ENCODE assay signal across 15 mouse cellular contexts in genomic region chr1:78742198-78742597, GRCm38 (mm10).
A peak's percentile ranks its signal among the peaks of the same experiment; 100 is the strongest.
DNase-seq lines count a peak whose midpoint lies in the region; ATAC-seq lines count a peak whose summit lies in the region.
"Had no signal": no experiment of that assay in that cellular context is flagged by ENCODE, and none has a peak within 500 bp of the region (broad histone marks: within the 10 kb centered on the region; RNA-seq: fewer than 3 reads in every experiment).

No protein-coding gene starts in this region.

- H3K27me3 ChIP-seq in forebrain, embryonic 14.5 days (replicated peaks; ENCODE audit: control insufficient read depth, insufficient read depth, low read length) = no peaks in the 10 kb centered on the region
- no peaks in the 10 kb centered on the region for H3K27me3 ChIP-seq in forebrain, embryonic 12.5 days
- H3K27me3 ChIP-seq: heart, embryonic 12.5 days; liver, embryonic 12.5 days had no signal

- WGBS in forebrain, embryonic 14.5 days = 80% methylated on average over 12 of the region's 12 CpGs
- 90% methylated on average over 12 of the region's 12 CpGs for WGBS in forebrain, embryonic 12.5 days

- no peak overlapping the region for H3K4me3 ChIP-seq in forebrain, embryonic 14.5 days (ENCODE audit: low read depth, low read length)
- no peak overlapping the region for H3K4me3 ChIP-seq in forebrain, embryonic 12.5 days (replicated peaks)
- H3K4me3 ChIP-seq: heart, embryonic 12.5 days; liver, embryonic 12.5 days; midbrain, embryonic 10.5 days had no signal

- H3K36me3 ChIP-seq in forebrain, embryonic 14.5 days (ENCODE audit: control insufficient read depth, insufficient read depth, low read length) = no peaks in the 10 kb centered on the region
- H3K36me3 ChIP-seq in forebrain, embryonic 12.5 days (replicated peaks) = no peaks in the 10 kb centered on the region
- H3K36me3 ChIP-seq: heart, embryonic 12.5 days; liver, embryonic 12.5 days; midbrain, embryonic 10.5 days had no signal

- peak; percentile 70; the same call in 1 of the 2 replicates for ATAC-seq in forebrain, embryonic 14.5 days
- ATAC-seq in forebrain, embryonic 12.5 days (ENCODE audit: low FRiP score) = no peak
- ATAC-seq in megakaryocyte-erythroid progenitor cell, adult 5-6 weeks (replicated peaks; ENCODE audit: low FRiP score, low TSS enrichment, poor library complexity, severe bottlenecking) = no peak
- ATAC-seq: intestine, postnatal 0 days; liver, embryonic 12.5 days; lung, postnatal 0 days had no signal

- H3K27ac ChIP-seq in forebrain, embryonic 14.5 days (ENCODE audit: low read depth, low read length) = peak overlapping the region; percentile 18; the same call in 1 of the 2 replicates
- no peak overlapping the region for H3K27ac ChIP-seq in forebrain, embryonic 12.5 days
- H3K27ac ChIP-seq: liver, embryonic 12.5 days; midbrain, embryonic 10.5 days had no signal

- H3K4me2 ChIP-seq in forebrain, embryonic 14.5 days (ENCODE audit: low read length) = no peak overlapping the region
- no peak overlapping the region for H3K4me2 ChIP-seq in forebrain, embryonic 12.5 days
- H3K4me2 ChIP-seq: heart, embryonic 12.5 days; liver, embryonic 12.5 days had no signal

- no peaks in the 10 kb centered on the region for H3K4me1 ChIP-seq in forebrain, embryonic 14.5 days (ENCODE audit: control insufficient read depth, insufficient read depth, low read length)
- no peaks in the 10 kb centered on the region for H3K4me1 ChIP-seq in forebrain, embryonic 12.5 days
- H3K4me1 ChIP-seq: liver, embryonic 12.5 days; midbrain, embryonic 10.5 days had no signal

- no peak overlapping the region for H3K9ac ChIP-seq in forebrain, embryonic 14.5 days (ENCODE audit: low read length)
- no peak overlapping the region for H3K9ac ChIP-seq in forebrain, embryonic 12.5 days
- H3K9ac ChIP-seq: heart, embryonic 12.5 days; liver, embryonic 12.5 days had no signal

- no peaks in the 10 kb centered on the region for H3K9me3 ChIP-seq in forebrain, embryonic 14.5 days (replicated peaks; ENCODE audit: control insufficient read depth, low read length)
- H3K9me3 ChIP-seq in forebrain, embryonic 12.5 days = no peaks in the 10 kb centered on the region
- H3K9me3 ChIP-seq: heart, embryonic 12.5 days; liver, embryonic 12.5 days; midbrain, embryonic 10.5 days had no signal

- DNase-seq in forebrain, embryonic 14.5 days (ENCODE audit: low spot score) = peak; percentile 55
- peak; percentile 68 for DNase-seq in right cerebral cortex, adult 18-20 months
- DNase-seq in right cerebral cortex, postnatal 4 days = no peak
- DNase-seq in layer of hippocampus, adult 8-10 months (ENCODE audit: low spot score in 2 of 2) = peak; percentile 64 to 71
- no peak for DNase-seq in T-cell, adult 2 months (ENCODE audit: low spot score)
- DNase-seq in adrenal gland, adult 2 months = no peak
- DNase-seq: B cell, adult 2 months; gastrocnemius, postnatal 25 days had no signal

Comparison
In these comparisons a context has a peak if more than half of its experiments do, and no peak if none do; other contexts are left out.
1. DNase-seq: peak in forebrain, embryonic 14.5 days (single experiment), right cerebral cortex, adult 18-20 months (single experiment) and layer of hippocampus, adult 8-10 months (2 of 2); none in right cerebral cortex, postnatal 4 days (single experiment), T-cell, adult 2 months (single experiment) and adrenal gland, adult 2 months (single experiment).